8 mouse cellular contexts compared by ENCODE assay signal in the genomic region with DNA sequence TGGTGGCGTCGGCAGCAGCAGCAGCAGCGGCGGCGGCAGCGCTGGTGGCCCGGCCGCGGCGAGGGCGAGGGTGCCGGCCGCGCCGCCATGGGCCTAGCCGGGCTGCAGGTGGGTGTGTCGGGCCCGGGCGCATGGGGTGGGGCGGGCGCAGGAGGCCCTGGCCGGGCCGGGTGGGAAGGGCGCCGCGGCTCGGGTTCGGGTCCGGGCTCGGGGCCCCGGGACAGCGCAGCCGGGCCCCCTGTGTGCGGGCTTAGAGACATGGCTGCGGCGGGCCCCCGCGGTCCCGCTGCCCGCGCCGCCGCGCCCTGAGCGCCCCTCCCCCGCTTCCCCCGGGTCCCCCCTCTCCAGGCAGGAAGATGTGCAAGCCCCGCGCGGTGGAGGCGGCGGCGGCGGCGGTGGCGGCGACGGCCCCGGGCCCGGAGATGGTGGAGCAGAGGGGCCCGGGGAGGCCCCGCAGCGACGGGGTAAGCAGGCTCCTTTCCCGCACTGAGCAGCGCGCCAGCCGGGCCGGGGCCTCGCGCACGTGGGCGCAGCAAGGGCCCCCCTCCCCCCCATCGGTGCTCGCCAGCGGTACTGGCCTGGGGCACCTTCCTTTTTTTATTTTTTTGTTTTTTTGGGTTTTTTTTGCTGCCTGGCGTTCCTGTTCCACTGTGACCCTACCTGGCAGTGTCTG. TPM values are rescaled to one million over a fixed set of nuclear protein-coding genes. Genes with fewer than 3 reads are reported as not detected.
DNase-seq lines count a peak whose midpoint lies in the region; ATAC-seq and TF ChIP-seq lines count a peak whose summit lies in the region.

No protein-coding gene starts in this region.

- H3K27ac ChIP-seq in bone marrow macrophage, adult 2 months (ENCODE audit: insufficient read depth, low read depth, low read length), result peak overlapping the region; percentile 81
- peak overlapping the region; percentile 66 for H3K27ac ChIP-seq in forebrain, embryonic 16.5 days (ENCODE audit: low read length)
- H3K27ac ChIP-seq in intestine, embryonic 14.5 days (ENCODE audit: low read depth), result peak overlapping the region; percentile 88
- H3K27ac ChIP-seq in liver, postnatal 0 days (ENCODE audit: low read depth), result peak overlapping the region; percentile 90

- H3K27me3 ChIP-seq in forebrain, embryonic 16.5 days (replicated peaks; ENCODE audit: control insufficient read depth, insufficient read depth, low read length), result no peaks in the 10 kb centered on the region
- H3K27me3 ChIP-seq in intestine, embryonic 14.5 days (replicated peaks; ENCODE audit: control insufficient read depth, insufficient read depth, low read length), result no peaks in the 10 kb centered on the region
- H3K27me3 ChIP-seq in liver, postnatal 0 days (ENCODE audit: insufficient read depth, low read length), result no peaks in the 10 kb centered on the region

- H3K9me3 ChIP-seq in forebrain, embryonic 16.5 days (ENCODE audit: control insufficient read depth, low read length), result no peaks in the 10 kb centered on the region
- H3K9me3 ChIP-seq in intestine, embryonic 14.5 days (ENCODE audit: control insufficient read depth, low read length), result no peaks in the 10 kb centered on the region
- no peaks in the 10 kb centered on the region for H3K9me3 ChIP-seq in liver, postnatal 0 days (ENCODE audit: low read length)

- DNase-seq in embryo, embryonic 10.5 days (ENCODE audit: low spot score), result peak; percentile 32
- no peak for DNase-seq in embryo, embryonic 10 days (ENCODE audit: low spot score)
- peak; percentile 72 for DNase-seq in intestine, embryonic 14.5 days (ENCODE audit: low spot score)
- peak; percentile 76 for DNase-seq in liver, postnatal 0 days
- DNase-seq in retina, embryonic 14.5 days (ENCODE audit: low spot score), result peak; percentile 21
- DNase-seq in c-Kit-positive CD71-positive TER-119-positive erythroid progenitor cells, embryonic 14.5 days (ENCODE audit: low spot score), result no peak

- no peak for TF ChIP-seq POLR2A in bone marrow macrophage, adult 2 months (IDR thresholded peaks at IDR 0.05; ENCODE audit: borderline replicate concordance, low read depth, low read length)

- no peak for TF ChIP-seq EP300 in liver, postnatal 0 days (IDR thresholded peaks at IDR 0.05; ENCODE audit: low read depth)

- H3K36me3 ChIP-seq in forebrain, embryonic 16.5 days (ENCODE audit: control insufficient read depth, insufficient read depth), result peaks cover 13% of the 10 kb centered on the region
- peaks cover 41% of the 10 kb centered on the region for H3K36me3 ChIP-seq in intestine, embryonic 14.5 days (ENCODE audit: control insufficient read depth, insufficient read depth, low read length)
- peaks cover 40% of the 10 kb centered on the region for H3K36me3 ChIP-seq in liver, postnatal 0 days (replicated peaks; ENCODE audit: insufficient read depth, low read length)

- no peak for TF ChIP-seq CTCF in bone marrow macrophage, adult 2 months (IDR thresholded peaks at IDR 0.05; ENCODE audit: low read depth, low read length)
- no peak for TF ChIP-seq CTCF in liver, postnatal 0 days (IDR thresholded peaks at IDR 0.05; ENCODE audit: low read depth)

- peak overlapping the region; percentile 85 for H3K9ac ChIP-seq in forebrain, embryonic 16.5 days (replicated peaks; ENCODE audit: low read depth, low read length)
- peak overlapping the region; percentile 86 for H3K9ac ChIP-seq in intestine, embryonic 14.5 days (ENCODE audit: low read length)
- peak overlapping the region; percentile 85 for H3K9ac ChIP-seq in liver, postnatal 0 days (replicated peaks)

- peak overlapping the region; percentile 92 for H3K4me2 ChIP-seq in forebrain, embryonic 16.5 days (ENCODE audit: low read length)
- H3K4me2 ChIP-seq in intestine, embryonic 14.5 days (ENCODE audit: low read length), result peak overlapping the region; percentile 68
- peak overlapping the region; percentile 98 for H3K4me2 ChIP-seq in liver, postnatal 0 days (ENCODE audit: low read depth, low read length)

- 0% methylated on average over 33 of the region's 77 CpGs for WGBS in forebrain, embryonic 16.5 days
- WGBS in intestine, embryonic 14.5 days, result 0% methylated on average over 37 of the region's 77 CpGs
- WGBS in liver, postnatal 0 days (ENCODE audit: insufficient replicate concordance), result 0% methylated on average over 26 of the region's 77 CpGs

- peak; percentile 67 for ATAC-seq in forebrain, embryonic 16.5 days
- ATAC-seq in intestine, embryonic 14.5 days (replicated peaks; ENCODE audit: low FRiP score, low TSS enrichment, low read depth), result peak; percentile 45
- ATAC-seq in liver, postnatal 0 days, result peak; percentile 51

- peak overlapping the region; percentile 82 for H3K4me3 ChIP-seq in bone marrow macrophage, adult 2 months (ENCODE audit: insufficient read depth, low read length)
- peak overlapping the region; percentile 72 for H3K4me3 ChIP-seq in forebrain, embryonic 16.5 days (replicated peaks; ENCODE audit: low read length)
- H3K4me3 ChIP-seq in intestine, embryonic 14.5 days (ENCODE audit: low read depth, low read length), result peak overlapping the region; percentile 76
- peak overlapping the region; percentile 84 for H3K4me3 ChIP-seq in liver, postnatal 0 days (ENCODE audit: low read depth, low read length)

- peaks cover 34% of the 10 kb centered on the region for H3K4me1 ChIP-seq in bone marrow macrophage, adult 2 months (ENCODE audit: control insufficient read depth, insufficient read depth, low read length)
- H3K4me1 ChIP-seq in forebrain, embryonic 16.5 days (replicated peaks; ENCODE audit: control insufficient read depth, insufficient read depth, low read length), result peaks cover 20% of the 10 kb centered on the region
- peaks cover 20% of the 10 kb centered on the region for H3K4me1 ChIP-seq in intestine, embryonic 14.5 days (replicated peaks; ENCODE audit: control insufficient read depth, insufficient read depth, low read length)
- peaks cover 62% of the 10 kb centered on the region for H3K4me1 ChIP-seq in liver, postnatal 0 days (ENCODE audit: insufficient read depth)

RNA-seq across cellular contexts. Expression of a gene that starts 6.0 kb away (rescaled TPM):
- 49.2 and 58.6 TPM in 2 replicates for polyA plus RNA-seq in bone marrow macrophage, adult 2 months (2012; ENCODE audit: insufficient read depth, insufficient read length, missing spikeins)
- polyA plus RNA-seq in forebrain, embryonic 16.5 days (2015; fragmentation: Nextera tagmentation; extraction: Ambion mirVana), result 21.5 and 21.9 TPM in 2 replicates
- 52.3 and 57.7 TPM in 2 replicates for polyA plus RNA-seq in intestine, embryonic 14.5 days (2014; fragmentation: Nextera tagmentation; extraction: Ambion mirVana)
- 26.7 and 30.6 TPM in 2 replicates for polyA plus RNA-seq in liver, postnatal 0 days (2015; fragmentation: Nextera tagmentation; extraction: Ambion mirVana)

RNA-seq across cellular contexts. Expression of a gene that starts 20.0 kb away (rescaled TPM):
- polyA plus RNA-seq in bone marrow macrophage, adult 2 months (2012; ENCODE audit: insufficient read depth, insufficient read length, missing spikeins), result 57.5 and 59.2 TPM in 2 replicates
- polyA plus RNA-seq in forebrain, embryonic 16.5 days (2015; fragmentation: Nextera tagmentation; extraction: Ambion mirVana), result 109 and 110 TPM in 2 replicates
- 92.7 and 93.5 TPM in 2 replicates for polyA plus RNA-seq in intestine, embryonic 14.5 days (2014; fragmentation: Nextera tagmentation; extraction: Ambion mirVana)
- 30.0 and 30.6 TPM in 2 replicates for polyA plus RNA-seq in liver, postnatal 0 days (2015; fragmentation: Nextera tagmentation; extraction: Ambion mirVana)

RNA-seq across cellular contexts. Expression of a gene that starts 32.4 kb away (rescaled TPM):
- 106 and 113 TPM in 2 replicates for polyA plus RNA-seq in bone marrow macrophage, adult 2 months (2012; ENCODE audit: insufficient read depth, insufficient read length, missing spikeins)
- polyA plus RNA-seq in forebrain, embryonic 16.5 days (2015; fragmentation: Nextera tagmentation; extraction: Ambion mirVana), result 26.4 and 28.0 TPM in 2 replicates
- polyA plus RNA-seq in intestine, embryonic 14.5 days (2014; fragmentation: Nextera tagmentation; extraction: Ambion mirVana), result 37.2 and 38.8 TPM in 2 replicates
- 10.3 and 11.0 TPM in 2 replicates for polyA plus RNA-seq in liver, postnatal 0 days (2015; fragmentation: Nextera tagmentation; extraction: Ambion mirVana)

RNA-seq across cellular contexts. Expression of a gene that starts 37.2 kb away (rescaled TPM):
- 20.5 and 21.6 TPM in 2 replicates for polyA plus RNA-seq in bone marrow macrophage, adult 2 months (2012; ENCODE audit: insufficient read depth, insufficient read length, missing spikeins)
- 21.8 and 25.1 TPM in 2 replicates for polyA plus RNA-seq in forebrain, embryonic 16.5 days (2015; fragmentation: Nextera tagmentation; extraction: Ambion mirVana)
- 10.7 and 11.2 TPM in 2 replicates for polyA plus RNA-seq in intestine, embryonic 14.5 days (2014; fragmentation: Nextera tagmentation; extraction: Ambion mirVana)
- polyA plus RNA-seq in liver, postnatal 0 days (2015; fragmentation: Nextera tagmentation; extraction: Ambion mirVana), result 5.9 and 6.5 TPM in 2 replicates

Comparison
In these comparisons a context has a peak if more than half of its experiments do, and no peak if none do; other contexts are left out.
1. DNase-seq: peak in embryo, embryonic 10.5 days (single experiment), intestine, embryonic 14.5 days (single experiment), liver, postnatal 0 days (single experiment) and retina, embryonic 14.5 days (single experiment); none in embryo, embryonic 10 days (single experiment) and c-Kit-positive CD71-positive TER-119-positive erythroid progenitor cells, embryonic 14.5 days (single experiment).
2. Peak in every context shown above with its lines, with median percentiles within 50 percentile points of each other: H3K27ac ChIP-seq, H3K4me3 ChIP-seq, ATAC-seq, H3K4me2 ChIP-seq and H3K9ac ChIP-seq.